Mouse (Mus musculus): ENCODE data around the gene Zfp74. TPM values are rescaled to one million over a fixed set of nuclear protein-coding genes. Genes with fewer than 3 reads are reported as not detected.

Zfp74 gene
- polyA plus RNA-seq, 1 experiment from 2014 or later = 13.2 TPM

DNA sequence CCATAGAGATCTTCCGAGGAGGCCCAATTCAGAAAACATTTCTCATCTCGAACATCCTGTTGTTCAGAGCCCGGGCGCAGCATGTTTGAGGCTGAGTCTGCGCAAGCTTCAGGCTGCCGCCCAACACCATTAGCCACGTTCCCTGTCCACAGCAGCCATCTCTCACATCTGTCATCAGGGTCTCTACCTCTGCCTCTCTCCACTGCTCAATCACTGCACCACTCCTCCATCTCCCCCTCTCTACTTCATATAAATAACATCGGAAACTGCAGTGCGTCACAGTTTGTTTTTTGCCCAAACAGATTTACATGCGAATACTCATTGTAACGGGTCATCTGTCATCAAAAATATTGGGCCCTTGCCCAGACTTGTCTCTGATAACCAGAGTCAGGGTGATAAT, 12.9 kb downstream of the Zfp74 start:
- 97% methylated on average over 11 of the region's 11 CpGs for WGBS
- Histone ChIP-seq H3K27ac (ENCODE audit: low read depth, low read length) (no peak overlapping the region), H3K9me3 (ENCODE audit: control insufficient read depth, low read length) (no peaks in the 10 kb centered on the region), H3K4me1 (replicated peaks; ENCODE audit: control insufficient read depth, insufficient read depth, low read length) (no peaks in the 10 kb centered on the region), H3K36me3 (ENCODE audit: control insufficient read depth, insufficient read depth, low read length) (no peaks in the 10 kb centered on the region), H3K9ac (ENCODE audit: low read length) (no peak overlapping the region), H3K4me2 (ENCODE audit: low read depth, low read length, severe bottlenecking) (no peak overlapping the region), H3K27me3 (ENCODE audit: control insufficient read depth, insufficient read depth, low read length) (no peaks in the 10 kb centered on the region), H3K4me3 (ENCODE audit: low read depth, low read length) (no peak overlapping the region)
- no peak for DNase-seq (ENCODE audit: low spot score)
- ATAC-seq (replicated peaks; ENCODE audit: low FRiP score) = no peak

DNA sequence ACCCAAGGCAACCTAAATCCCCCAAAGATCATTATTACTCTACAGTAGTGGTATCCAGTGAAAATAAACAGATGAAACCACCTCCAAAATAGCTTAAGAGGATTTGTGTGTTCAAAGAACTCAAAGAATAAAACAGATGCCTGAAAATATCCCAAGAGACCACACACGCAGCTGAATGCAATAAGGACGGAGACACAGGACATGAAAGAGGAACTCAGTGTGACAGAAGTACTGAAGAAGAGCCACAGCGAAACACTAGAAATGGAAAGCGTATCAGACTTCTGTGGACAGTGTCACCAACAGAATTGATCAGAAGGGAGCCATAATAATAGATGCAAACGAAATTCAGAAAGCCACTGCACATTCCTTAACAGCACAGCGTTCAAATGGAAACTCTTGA, 15.0 kb downstream of the Zfp74 start:
- no peaks in the 10 kb centered on the region for H3K27me3 ChIP-seq (ENCODE audit: control insufficient read depth, insufficient read depth, low read length)
- no peaks in the 10 kb centered on the region for H3K9me3 ChIP-seq (ENCODE audit: control insufficient read depth, low read length)
- DNase-seq (ENCODE audit: low spot score) = no peak
- ATAC-seq (replicated peaks; ENCODE audit: low FRiP score) = no peak
- H3K36me3 ChIP-seq (ENCODE audit: control insufficient read depth, insufficient read depth, low read length) = peaks cover 6% of the 10 kb centered on the region
- H3K27ac ChIP-seq (ENCODE audit: low read depth, low read length) = no peak overlapping the region
- H3K9ac ChIP-seq (ENCODE audit: low read length) = no peak overlapping the region
- 81% methylated on average over 6 of the region's 6 CpGs for WGBS
- no peak overlapping the region for H3K4me3 ChIP-seq (ENCODE audit: low read depth, low read length)
- H3K4me2 ChIP-seq (ENCODE audit: low read depth, low read length, severe bottlenecking) = no peak overlapping the region
- H3K4me1 ChIP-seq (replicated peaks; ENCODE audit: control insufficient read depth, insufficient read depth, low read length) = no peaks in the 10 kb centered on the region

DNA sequence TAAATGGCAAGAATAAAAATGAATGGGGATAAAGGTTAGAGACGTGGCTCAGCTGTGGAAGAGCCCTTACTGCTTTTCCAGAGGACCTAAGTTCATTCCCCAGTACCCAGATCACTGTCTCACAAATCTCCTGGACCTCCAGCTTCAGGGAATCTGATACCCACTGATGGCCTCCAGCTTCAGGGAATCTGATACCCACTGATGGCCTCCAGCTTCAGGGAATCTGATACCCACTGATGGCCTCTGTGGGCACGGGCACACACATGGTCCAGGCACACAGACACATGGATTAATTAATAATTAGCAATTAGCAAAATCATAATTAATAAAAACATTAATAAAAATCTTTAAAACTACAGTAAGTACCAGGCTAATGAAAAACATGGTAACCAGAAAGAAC, 31.1 kb downstream of the Zfp74 start:
- Histone ChIP-seq H3K9ac (ENCODE audit: low read length) (no peak overlapping the region), H3K36me3 (ENCODE audit: control insufficient read depth, insufficient read depth, low read length) (no peaks in the 10 kb centered on the region), H3K4me1 (replicated peaks; ENCODE audit: control insufficient read depth, insufficient read depth, low read length) (no peaks in the 10 kb centered on the region), H3K27ac (ENCODE audit: low read depth, low read length) (no peak overlapping the region), H3K27me3 (ENCODE audit: control insufficient read depth, insufficient read depth, low read length) (no peaks in the 10 kb centered on the region), H3K4me2 (ENCODE audit: low read depth, low read length, severe bottlenecking) (no peak overlapping the region), H3K9me3 (ENCODE audit: control insufficient read depth, low read length) (no peaks in the 10 kb centered on the region), H3K4me3 (ENCODE audit: low read depth, low read length) (no peak overlapping the region)
- WGBS = 70% methylated on average over 2 of the region's 2 CpGs
- ATAC-seq (replicated peaks; ENCODE audit: low FRiP score) (no peak), DNase-seq (ENCODE audit: low spot score) (no peak)

DNA sequence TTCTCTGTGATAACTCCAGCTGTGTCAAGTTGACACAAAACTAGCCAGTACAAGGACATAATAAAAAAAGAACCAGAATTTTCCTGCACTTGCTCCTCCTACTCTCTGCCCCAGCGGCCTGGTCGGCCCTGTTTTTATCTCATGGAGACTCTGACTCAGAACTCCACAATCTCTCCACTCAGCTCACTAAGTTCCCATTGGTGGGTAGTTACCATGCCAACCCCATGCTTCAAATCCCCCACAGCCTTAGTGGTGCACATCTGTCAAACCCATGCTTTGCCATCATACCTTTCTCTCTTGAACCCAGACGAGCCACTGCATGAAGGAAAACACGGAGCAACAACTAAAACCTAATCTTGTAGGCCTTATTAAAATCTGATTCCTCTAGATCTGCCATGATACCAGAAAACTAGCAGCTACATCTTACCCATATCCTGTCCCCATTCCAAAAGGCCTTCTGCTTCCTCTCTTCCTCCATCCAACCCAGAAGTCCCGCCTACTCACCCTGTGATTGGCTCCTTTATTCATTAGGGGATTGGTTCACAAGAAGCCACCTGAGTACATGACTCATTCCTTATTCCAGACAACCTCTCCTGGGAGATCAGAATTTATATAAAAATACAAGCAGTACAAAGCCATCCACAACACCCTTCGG, 32.3 kb downstream of the Zfp74 start:
- Histone ChIP-seq H3K27me3 (ENCODE audit: control insufficient read depth, insufficient read depth, low read length) (no peaks in the 10 kb centered on the region), H3K4me2 (ENCODE audit: low read depth, low read length, severe bottlenecking) (no peak overlapping the region), H3K36me3 (ENCODE audit: control insufficient read depth, insufficient read depth, low read length) (no peaks in the 10 kb centered on the region), H3K4me3 (ENCODE audit: low read depth, low read length) (no peak overlapping the region), H3K9me3 (ENCODE audit: control insufficient read depth, low read length) (no peaks in the 10 kb centered on the region), H3K27ac (ENCODE audit: low read depth, low read length) (no peak overlapping the region), H3K9ac (ENCODE audit: low read length) (no peak overlapping the region), H3K4me1 (replicated peaks; ENCODE audit: control insufficient read depth, insufficient read depth, low read length) (no peaks in the 10 kb centered on the region)
- 92% methylated on average over 6 of the region's 6 CpGs for WGBS
- ATAC-seq (replicated peaks; ENCODE audit: low FRiP score) (no peak), DNase-seq (ENCODE audit: low spot score) (no peak)

DNA sequence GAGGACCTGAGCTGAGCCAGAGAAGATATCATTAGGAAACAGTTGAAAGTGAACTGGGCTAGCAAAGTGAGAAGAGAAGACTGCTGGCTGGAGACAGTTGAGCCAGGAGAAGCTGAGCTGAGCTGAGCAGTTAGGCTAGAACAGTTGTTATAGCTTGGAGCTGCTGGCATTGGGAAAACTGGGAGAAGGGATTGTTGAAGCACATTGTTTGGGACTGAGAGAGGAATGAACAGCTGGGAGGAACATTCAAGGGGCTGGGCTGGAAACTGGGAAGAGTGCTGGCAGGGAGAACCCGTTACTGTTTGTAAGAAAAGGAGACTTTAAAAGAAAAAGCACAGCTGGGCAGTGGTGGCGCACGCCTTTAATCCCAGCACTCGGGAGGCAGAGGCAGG, 35.8 kb downstream of the Zfp74 start:
- ATAC-seq (replicated peaks; ENCODE audit: low FRiP score) = no peak

DNA sequence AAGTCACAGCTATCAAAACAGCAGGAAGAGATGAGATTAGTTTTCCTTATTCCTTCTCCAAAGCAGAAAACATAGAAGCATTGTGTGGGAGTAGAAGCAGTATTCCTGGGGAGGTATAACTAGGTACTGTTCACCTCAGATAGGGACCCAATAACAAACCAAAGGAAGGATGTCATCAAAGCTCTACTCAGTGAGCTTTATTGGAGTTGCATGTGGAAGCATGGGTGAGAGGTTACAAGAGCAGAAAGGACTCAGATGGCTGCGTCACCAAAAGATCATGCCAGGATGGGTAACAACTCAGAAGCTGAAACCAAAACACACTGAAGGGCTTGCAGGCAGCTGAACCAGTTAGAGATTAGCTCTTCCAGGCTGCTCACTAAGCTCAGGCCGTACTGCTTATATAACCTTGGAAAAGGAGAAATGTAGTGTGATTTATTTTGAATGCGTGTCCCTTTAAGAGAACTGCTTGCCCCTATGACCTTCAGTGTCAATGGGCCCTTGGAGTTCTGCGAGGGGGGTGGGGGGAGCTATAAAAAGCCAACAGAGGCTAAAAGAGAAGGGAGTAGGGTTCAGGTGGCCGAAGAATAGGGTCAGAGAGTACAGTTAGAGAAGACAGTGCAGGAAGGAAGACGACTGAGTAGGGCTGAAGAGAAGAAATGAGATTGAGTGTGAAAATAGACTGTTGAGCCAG, 36.4 kb downstream of the Zfp74 start:
- Histone ChIP-seq H3K27me3 (ENCODE audit: control insufficient read depth, insufficient read depth, low read length) (no peaks in the 10 kb centered on the region), H3K36me3 (ENCODE audit: control insufficient read depth, insufficient read depth, low read length) (peaks cover 17% of the 10 kb centered on the region), H3K27ac (ENCODE audit: low read depth, low read length) (no peak overlapping the region), H3K9me3 (ENCODE audit: control insufficient read depth, low read length) (no peaks in the 10 kb centered on the region), H3K9ac (ENCODE audit: low read length) (no peak overlapping the region), H3K4me2 (ENCODE audit: low read depth, low read length, severe bottlenecking) (no peak overlapping the region), H3K4me3 (ENCODE audit: low read depth, low read length) (no peak overlapping the region), H3K4me1 (replicated peaks; ENCODE audit: control insufficient read depth, insufficient read depth, low read length) (no peaks in the 10 kb centered on the region)
- DNase-seq (ENCODE audit: low spot score) (no peak), ATAC-seq (replicated peaks; ENCODE audit: low FRiP score) (no peak)
- WGBS = 74% methylated on average over 6 of the region's 6 CpGs

More for the DNA sequence above, 35.8 kb downstream of the Zfp74 start:
- H3K4me1 ChIP-seq (replicated peaks; ENCODE audit: control insufficient read depth, insufficient read depth, low read length) = no peaks in the 10 kb centered on the region
- no peaks in the 10 kb centered on the region for H3K27me3 ChIP-seq (ENCODE audit: control insufficient read depth, insufficient read depth, low read length)
- H3K27ac ChIP-seq (ENCODE audit: low read depth, low read length) = no peak overlapping the region
- no peak overlapping the region for H3K4me3 ChIP-seq (ENCODE audit: low read depth, low read length)
- no peak overlapping the region for H3K9ac ChIP-seq (ENCODE audit: low read length)
- 89% methylated on average over 4 of the region's 4 CpGs for WGBS
- DNase-seq (ENCODE audit: low spot score) = no peak
- no peaks in the 10 kb centered on the region for H3K9me3 ChIP-seq (ENCODE audit: control insufficient read depth, low read length)
- H3K4me2 ChIP-seq (ENCODE audit: low read depth, low read length, severe bottlenecking) = no peak overlapping the region
- H3K36me3 ChIP-seq (ENCODE audit: control insufficient read depth, insufficient read depth, low read length) = peaks cover 17% of the 10 kb centered on the region

DNA sequence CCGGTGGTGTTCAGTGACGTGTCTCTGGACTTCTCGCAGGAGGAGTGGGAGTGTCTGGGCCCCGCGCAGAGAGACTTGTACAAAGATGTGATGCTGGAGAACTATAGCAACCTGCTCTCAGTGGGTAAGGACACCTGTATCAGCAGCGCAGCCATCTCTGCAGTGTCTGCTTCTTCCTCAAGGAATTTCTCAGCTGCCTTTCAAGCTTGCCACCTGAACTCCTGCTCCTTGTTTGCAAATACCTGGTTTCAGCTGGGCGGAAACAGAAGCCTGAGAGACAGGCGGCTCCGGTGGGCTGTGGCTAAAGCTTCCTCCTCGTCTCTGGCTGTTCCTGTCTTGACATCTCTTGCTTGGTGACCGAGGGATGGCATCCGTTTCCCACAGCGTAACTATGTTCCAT, 41.7 kb downstream of the Zfp74 start:
- Histone ChIP-seq H3K4me3 (ENCODE audit: low read depth, low read length) (no peak overlapping the region), H3K36me3 (ENCODE audit: control insufficient read depth, insufficient read depth, low read length) (peaks cover 17% of the 10 kb centered on the region), H3K4me1 (replicated peaks; ENCODE audit: control insufficient read depth, insufficient read depth, low read length) (0 out of 2 replicates have a peak, but pooled peaks cover 4% of the 10 kb centered on the region), H3K27ac (ENCODE audit: low read depth, low read length) (no peak overlapping the region), H3K9ac (ENCODE audit: low read length) (no peak overlapping the region), H3K4me2 (ENCODE audit: low read depth, low read length, severe bottlenecking) (no peak overlapping the region), H3K27me3 (ENCODE audit: control insufficient read depth, insufficient read depth, low read length) (no peaks in the 10 kb centered on the region), H3K9me3 (ENCODE audit: control insufficient read depth, low read length) (no peaks in the 10 kb centered on the region)
- DNase-seq (ENCODE audit: low spot score) (no peak), ATAC-seq (replicated peaks; ENCODE audit: low FRiP score) (no peak)
- 95% methylated on average over 13 of the region's 13 CpGs for WGBS

DNA sequence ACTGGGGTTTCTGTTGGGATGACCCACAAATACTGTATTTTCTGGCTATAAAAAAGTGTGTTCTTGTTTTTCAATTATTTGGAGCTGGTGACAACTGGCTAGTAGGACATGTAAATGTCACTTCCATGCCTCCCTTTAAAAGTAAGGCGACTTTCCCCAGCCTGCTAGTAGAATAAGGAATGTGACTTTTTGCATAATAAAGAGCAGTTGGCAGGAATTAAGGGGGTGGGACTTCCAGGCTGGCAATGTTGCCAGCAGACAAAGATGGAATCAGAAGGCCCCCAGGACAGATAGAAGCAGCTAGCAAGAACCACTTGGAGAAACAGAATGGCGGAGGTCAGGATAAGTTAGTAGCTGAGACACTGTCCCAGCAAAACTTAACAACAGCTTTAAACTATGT, 43.6 kb downstream of the Zfp74 start:
- DNase-seq (ENCODE audit: low spot score) (no peak), ATAC-seq (replicated peaks; ENCODE audit: low FRiP score) (no peak)
- H3K9ac ChIP-seq (ENCODE audit: low read length) = no peak overlapping the region
- 0 out of 2 replicates have a peak, but pooled peaks cover 4% of the 10 kb centered on the region for H3K4me1 ChIP-seq (replicated peaks; ENCODE audit: control insufficient read depth, insufficient read depth, low read length)
- WGBS = 57% methylated on average over 2 of the region's 2 CpGs
- no peak overlapping the region for H3K4me3 ChIP-seq (ENCODE audit: low read depth, low read length)
- peaks cover 15% of the 10 kb centered on the region for H3K36me3 ChIP-seq (ENCODE audit: control insufficient read depth, insufficient read depth, low read length)
- H3K4me2 ChIP-seq (ENCODE audit: low read depth, low read length, severe bottlenecking) = no peak overlapping the region
- H3K9me3 ChIP-seq (ENCODE audit: control insufficient read depth, low read length) = no peaks in the 10 kb centered on the region
- H3K27me3 ChIP-seq (ENCODE audit: control insufficient read depth, insufficient read depth, low read length) = no peaks in the 10 kb centered on the region
- H3K27ac ChIP-seq (ENCODE audit: low read depth, low read length) = no peak overlapping the region

Data from forebrain, embryonic 11.5 days (tissue).